Comparison of ENCODE assay signal across 8 mouse cellular contexts in genomic region chr2:173019322-173019721, GRCm38 (mm10). TPM values are rescaled to one million over a fixed set of nuclear protein-coding genes. Genes with fewer than 3 reads are reported as not detected.
DNase-seq lines count a peak whose midpoint lies in the region; ATAC-seq and TF ChIP-seq lines count a peak whose summit lies in the region.

No protein-coding gene starts in this region.

- no peak for TF ChIP-seq EP300 in liver, postnatal 0 days (IDR thresholded peaks at IDR 0.05; ENCODE audit: low read depth)

- peaks cover 9% of the 10 kb centered on the region for H3K27me3 ChIP-seq in heart, embryonic 10.5 days (ENCODE audit: insufficient read depth, poor library complexity, severe bottlenecking)
- H3K27me3 ChIP-seq in forebrain, embryonic 16.5 days (replicated peaks; ENCODE audit: control insufficient read depth, insufficient read depth, low read length) = no peaks in the 10 kb centered on the region
- H3K27me3 ChIP-seq in liver, postnatal 0 days (ENCODE audit: insufficient read depth, low read length) = no peaks in the 10 kb centered on the region

- H3K27ac ChIP-seq in heart, embryonic 10.5 days = peak overlapping the region; percentile 86
- no peak overlapping the region for H3K27ac ChIP-seq in forebrain, embryonic 16.5 days (ENCODE audit: low read length)
- H3K27ac ChIP-seq in liver, postnatal 0 days (ENCODE audit: low read depth) = no peak overlapping the region

- no peak for DNase-seq in heart, embryonic 10.5 days (ENCODE audit: low spot score)
- no peak for DNase-seq in heart, adult 11 months
- no peak for DNase-seq in liver, postnatal 0 days
- DNase-seq in thymus, postnatal 4 days = peak; percentile 64
- no peak for DNase-seq in right cerebral cortex, adult 18-20 months
- no peak for DNase-seq in cerebellum, adult 11 months

- no peak for TF ChIP-seq CTCF in liver, postnatal 0 days (IDR thresholded peaks at IDR 0.05; ENCODE audit: low read depth)

- H3K36me3 ChIP-seq in heart, embryonic 10.5 days = peaks cover 30% of the 10 kb centered on the region
- peaks cover 9% of the 10 kb centered on the region for H3K36me3 ChIP-seq in forebrain, embryonic 16.5 days (ENCODE audit: control insufficient read depth, insufficient read depth)
- H3K36me3 ChIP-seq in liver, postnatal 0 days (replicated peaks; ENCODE audit: insufficient read depth, low read length) = peaks cover 30% of the 10 kb centered on the region

- H3K4me2 ChIP-seq in forebrain, embryonic 16.5 days (ENCODE audit: low read length) = peak overlapping the region; percentile 86
- peak overlapping the region; percentile 92 for H3K4me2 ChIP-seq in liver, postnatal 0 days (ENCODE audit: low read depth, low read length)

- H3K4me3 ChIP-seq in heart, embryonic 10.5 days = peak overlapping the region; percentile 59
- peak overlapping the region; percentile 48 for H3K4me3 ChIP-seq in forebrain, embryonic 16.5 days (replicated peaks; ENCODE audit: low read length)
- H3K4me3 ChIP-seq in liver, postnatal 0 days (ENCODE audit: low read depth, low read length) = peak overlapping the region; percentile 39

- ATAC-seq in CD4-positive, CD25-positive, alpha-beta regulatory T cell, adult 4 months = peak; percentile 15
- ATAC-seq in forebrain, embryonic 16.5 days = 0 out of 2 replicates have a peak, but pooled peaks have one; percentile 0
- ATAC-seq in liver, postnatal 0 days = no peak

- no peaks in the 10 kb centered on the region for H3K9me3 ChIP-seq in heart, embryonic 10.5 days
- no peaks in the 10 kb centered on the region for H3K9me3 ChIP-seq in forebrain, embryonic 16.5 days (ENCODE audit: control insufficient read depth, low read length)
- H3K9me3 ChIP-seq in liver, postnatal 0 days (ENCODE audit: low read length) = no peaks in the 10 kb centered on the region

- peaks cover 63% of the 10 kb centered on the region for H3K4me1 ChIP-seq in heart, embryonic 10.5 days
- peaks cover 31% of the 10 kb centered on the region for H3K4me1 ChIP-seq in forebrain, embryonic 16.5 days (replicated peaks; ENCODE audit: control insufficient read depth, insufficient read depth, low read length)
- peaks cover 56% of the 10 kb centered on the region for H3K4me1 ChIP-seq in liver, postnatal 0 days (ENCODE audit: insufficient read depth)

- peak overlapping the region; percentile 49 for H3K9ac ChIP-seq in forebrain, embryonic 16.5 days (replicated peaks; ENCODE audit: low read depth, low read length)
- peak overlapping the region; percentile 56 for H3K9ac ChIP-seq in liver, postnatal 0 days (replicated peaks)

- WGBS in heart, embryonic 10.5 days = 19% methylated on average over 9 of the region's 9 CpGs
- 11% methylated on average over 9 of the region's 9 CpGs for WGBS in forebrain, embryonic 16.5 days
- WGBS in liver, postnatal 0 days (ENCODE audit: insufficient replicate concordance) = 18% methylated on average over 9 of the region's 9 CpGs

RNA-seq across cellular contexts. Expression of gene Rbm38, which starts 1.0 kb away (rescaled TPM):
- polyA plus RNA-seq in heart, embryonic 10.5 days (2016; fragmentation: Nextera tagmentation; extraction: Ambion mirVana) = 156 and 188 TPM in 2 replicates
- polyA plus RNA-seq in CD4-positive, CD25-positive, alpha-beta regulatory T cell, adult 4 months (2017; shearing (Covaris generic)) = 100 to 1,000 TPM; 154 to 194 TPM
- 23.3 and 23.4 TPM in 2 replicates for polyA plus RNA-seq in forebrain, embryonic 16.5 days (2015; fragmentation: Nextera tagmentation; extraction: Ambion mirVana)
- polyA plus RNA-seq in liver, postnatal 0 days (2015; fragmentation: Nextera tagmentation; extraction: Ambion mirVana) = 124 and 126 TPM in 2 replicates

RNA-seq across cellular contexts. Expression of gene Rae1, which starts 19.4 kb away (rescaled TPM):
- polyA plus RNA-seq in heart, embryonic 10.5 days (2016; fragmentation: Nextera tagmentation; extraction: Ambion mirVana) = 139 and 162 TPM in 2 replicates
- polyA plus RNA-seq in CD4-positive, CD25-positive, alpha-beta regulatory T cell, adult 4 months (2017; shearing (Covaris generic)) = 10 to 100 TPM; 44.2 to 44.5 TPM
- polyA plus RNA-seq in forebrain, embryonic 16.5 days (2015; fragmentation: Nextera tagmentation; extraction: Ambion mirVana) = 156 TPM in 2 replicates
- 40.0 and 41.5 TPM in 2 replicates for polyA plus RNA-seq in liver, postnatal 0 days (2015; fragmentation: Nextera tagmentation; extraction: Ambion mirVana)

RNA-seq across cellular contexts. Expression of gene Spo11, which starts 41.8 kb away (rescaled TPM):
- polyA plus RNA-seq in heart, embryonic 10.5 days (2016; fragmentation: Nextera tagmentation; extraction: Ambion mirVana) = 0.06 and 0.20 TPM in 2 replicates
- 1 to 10 TPM; 3.3 to 3.8 TPM for polyA plus RNA-seq in CD4-positive, CD25-positive, alpha-beta regulatory T cell, adult 4 months (2017; shearing (Covaris generic))
- 0.68 and 0.75 TPM in 2 replicates for polyA plus RNA-seq in forebrain, embryonic 16.5 days (2015; fragmentation: Nextera tagmentation; extraction: Ambion mirVana)
- 0.07 and 0.09 TPM in 2 replicates for polyA plus RNA-seq in liver, postnatal 0 days (2015; fragmentation: Nextera tagmentation; extraction: Ambion mirVana)
